Mouse (Mus musculus) forebrain, postnatal 0 days (tissue): ENCODE results near the gene Eif4g3. TPM values are rescaled to one million over a fixed set of nuclear protein-coding genes. Genes with fewer than 3 reads are reported as not detected.
"Not testable (repeated sequence)": the region's sequence is repeated elsewhere in the genome, so short reads cannot be mapped to it uniquely, and the experiment has no call there.

Experiments
- ATAC-seq: fragments of 200-750 bp; cut with Nextera tagmentation; 2 replicates; pipeline ENCODE4 v1.8.0; 2017; ENCODE audit warnings: mild to moderate bottlenecking, moderate library complexity
- DNase-seq: peaks from one replicate; pipeline ENCODE4 v3.0.0-alpha.2; 2015
- H3K27ac ChIP-seq: fragments of 300-500 bp; sonication (generic); 2 replicates; pipeline ENCODE4 v1.5.1; 2014; ENCODE audit warnings: low read depth, mild to moderate bottlenecking, antibody characterized with exemption, low read length, moderate library complexity, mixed read lengths
- H3K27me3 ChIP-seq: fragments of 300-500 bp; sonication (generic); 2 replicates; pipeline ENCODE4 v1.6.1; 2014; ENCODE audit warnings: mild to moderate bottlenecking, low read length, mixed read lengths; ENCODE audit not compliant: insufficient read depth
- H3K36me3 ChIP-seq: fragments of 300-500 bp; sonication (generic); 2 replicates; pipeline ENCODE4 v1.6.1; 2014; ENCODE audit warnings: mild to moderate bottlenecking, moderate library complexity; ENCODE audit not compliant: insufficient read depth
- H3K4me1 ChIP-seq: fragments of 300-500 bp; sonication (generic); 2 replicates; pipeline ENCODE4 v1.6.1; 2014; ENCODE audit warnings: antibody characterized with exemption; ENCODE audit not compliant: insufficient read depth
- H3K4me2 ChIP-seq: fragments of 300-500 bp; sonication (generic); 2 replicates; pipeline ENCODE4 v1.6.1; 2014; ENCODE audit warnings: low read depth, mild to moderate bottlenecking, moderate library complexity
- H3K4me3 ChIP-seq: fragments of 300-500 bp; sonication (generic); 2 replicates; pipeline ENCODE4 v1.5.1; 2014; ENCODE audit warnings: low read depth, low read length, mixed read lengths
- H3K9ac ChIP-seq: fragments of 300-500 bp; sonication (generic); 2 replicates; pipeline ENCODE4 v1.6.1; 2014; ENCODE audit warnings: mild to moderate bottlenecking
- H3K9me3 ChIP-seq: fragments of 300-500 bp; sonication (generic); 2 replicates; pipeline ENCODE4 v1.6.1; 2016; ENCODE audit warnings: low read length
- CTCF ChIP-seq: sonication (generic); IDR thresholded peaks from 2 replicates; pipeline ENCODE4 v1.5.1; 2016; ENCODE audit warnings: antibody characterized with exemption, control low read depth, low read depth
- WGBS: fragments of 180-500 bp; shearing (Covaris S2); extraction: QIAGEN DNeasy Blood & Tissue Kit; methylation state at CpG from one replicate; pipeline ENCODE4 v1.1.7; 2014; 5-methylcytosine and 5-hydroxymethylcytosine counted together
- polyA plus RNA-seq: library from polyadenylated mRNA; unstranded; fragments of >200 nt; fragmentation: Nextera tagmentation; extraction: Ambion mirVana; gene quantifications from 2 replicates; pipeline ENCODE4 v1.2.1, GENCODE M21; 2015
- total RNA-seq: library from RNA; depleted of rRNA; stranded (reverse); fragments of >200 nt; gene quantifications from 2 replicates; pipeline ENCODE4 v1.2.3, GENCODE M21; 2014

The Eif4g3 gene
- total and polyA plus RNA-seq, 2 experiments from 2014 or later, result 38.4 to 67.0 TPM

DNA sequence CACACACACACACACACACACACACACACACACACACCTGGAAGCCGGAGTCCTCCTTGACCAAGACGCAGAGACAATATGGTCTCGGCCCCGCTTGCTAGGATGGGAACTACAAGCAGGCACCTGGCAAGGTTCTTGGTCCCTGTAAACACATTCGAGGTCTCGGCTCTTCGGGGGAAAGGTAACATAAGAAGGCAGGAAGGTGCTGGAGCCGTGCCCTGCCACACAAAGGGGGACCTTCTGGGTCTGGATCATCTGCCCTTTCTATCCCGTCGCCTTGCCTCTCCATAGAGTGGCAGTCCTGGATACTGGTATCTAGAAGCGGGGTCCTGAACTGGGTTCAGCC lies 28.3 kb upstream of the Eif4g3 start:
- no peaks in the 10 kb centered on the region for H3K27me3 ChIP-seq
- no peak for ATAC-seq
- H3K9me3 ChIP-seq, result 0 out of 2 replicates have a peak, but pooled peaks cover under 1% of the 10 kb centered on the region
- no peak overlapping the region for H3K4me3 ChIP-seq
- DNase-seq, result no peak
- no peaks in the 10 kb centered on the region for H3K4me1 ChIP-seq
- peaks cover 25% of the 10 kb centered on the region for H3K36me3 ChIP-seq
- H3K4me2 ChIP-seq, result no peak overlapping the region
- no peak overlapping the region for H3K9ac ChIP-seq
- no peak overlapping the region for H3K27ac ChIP-seq
- WGBS, result 92% methylated on average over 11 of the region's 11 CpGs
- TF ChIP-seq CTCF, result no peak

GRCm38 (mm10) chr4:137968203-137968602 lies 24.6 kb upstream of the Eif4g3 start:
- no peak overlapping the region for H3K27ac ChIP-seq
- 10% methylated on average over 9 of the region's 9 CpGs for WGBS
- TF ChIP-seq CTCF, result peak; percentile 100
- DNase-seq, result peak; percentile 90
- H3K36me3 ChIP-seq, result 0 out of 2 replicates have a peak, but pooled peaks cover 3% of the 10 kb centered on the region
- no peak overlapping the region for H3K9ac ChIP-seq
- peak; percentile 53 for ATAC-seq
- no peaks in the 10 kb centered on the region for H3K27me3 ChIP-seq
- no peaks in the 10 kb centered on the region for H3K9me3 ChIP-seq
- no peaks in the 10 kb centered on the region for H3K4me1 ChIP-seq
- no peak overlapping the region for H3K4me2 ChIP-seq
- H3K4me3 ChIP-seq, result no peak overlapping the region

- H3K27ac ChIP-seq, H3K4me3 ChIP-seq, H3K36me3 ChIP-seq, H3K9ac ChIP-seq, H3K27me3 ChIP-seq, H3K4me1 ChIP-seq, H3K4me2 ChIP-seq, DNase-seq, H3K9me3 ChIP-seq: not testable (repeated sequence)
- ATAC-seq, result peak; percentile 71
- no CpG with 5 or more reads among the region's 11 CpGs for WGBS
These were observed 22.1 kb upstream of the Eif4g3 start for GRCm38 (mm10) chr4:137970623-137971199.

GRCm38 (mm10) chr4:137974856-137975432 lies 17.9 kb upstream of the Eif4g3 start:
- WGBS, result no CpG with 5 or more reads among the region's 11 CpGs
- not testable (repeated sequence) for H3K4me2 ChIP-seq, H3K9ac ChIP-seq, DNase-seq, H3K27ac ChIP-seq, H3K4me3 ChIP-seq, H3K36me3 ChIP-seq, H3K4me1 ChIP-seq, H3K9me3 ChIP-seq, H3K27me3 ChIP-seq
- peak; percentile 53 for ATAC-seq

DNA sequence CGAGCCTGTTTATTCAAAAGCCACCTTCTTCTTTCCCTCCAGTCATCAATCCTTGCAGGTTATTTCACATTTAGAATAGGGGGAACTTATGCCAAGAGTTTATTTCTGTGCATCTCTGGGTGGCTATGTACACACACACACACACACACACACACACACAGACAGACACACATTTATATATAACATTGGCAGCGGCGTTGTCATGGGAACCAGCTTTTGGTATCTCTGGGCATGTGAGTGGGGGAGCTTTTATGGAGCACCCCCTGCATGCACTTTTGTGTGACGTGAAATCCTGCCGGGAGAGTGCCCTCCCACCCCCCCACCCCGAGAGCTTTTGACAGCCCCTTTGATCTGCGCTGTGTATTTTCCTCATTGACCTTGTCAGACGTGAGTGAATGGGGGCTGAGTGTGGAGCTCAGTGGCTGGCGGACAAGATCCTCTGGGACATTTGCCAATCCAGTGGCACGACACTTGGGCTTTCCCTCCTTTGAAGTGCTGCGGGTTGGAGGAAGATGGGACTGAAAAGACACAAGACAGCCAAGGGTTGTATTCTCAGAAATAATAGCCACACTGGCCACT lies 13.7 kb upstream of the Eif4g3 start:
- H3K4me3 ChIP-seq, H3K27ac ChIP-seq, H3K4me1 ChIP-seq, H3K4me2 ChIP-seq, H3K27me3 ChIP-seq, DNase-seq, H3K9ac ChIP-seq, H3K9me3 ChIP-seq, H3K36me3 ChIP-seq: not testable (repeated sequence)
- no CpG with 5 or more reads among the region's 11 CpGs for WGBS
- ATAC-seq, result peak; percentile 66

DNA sequence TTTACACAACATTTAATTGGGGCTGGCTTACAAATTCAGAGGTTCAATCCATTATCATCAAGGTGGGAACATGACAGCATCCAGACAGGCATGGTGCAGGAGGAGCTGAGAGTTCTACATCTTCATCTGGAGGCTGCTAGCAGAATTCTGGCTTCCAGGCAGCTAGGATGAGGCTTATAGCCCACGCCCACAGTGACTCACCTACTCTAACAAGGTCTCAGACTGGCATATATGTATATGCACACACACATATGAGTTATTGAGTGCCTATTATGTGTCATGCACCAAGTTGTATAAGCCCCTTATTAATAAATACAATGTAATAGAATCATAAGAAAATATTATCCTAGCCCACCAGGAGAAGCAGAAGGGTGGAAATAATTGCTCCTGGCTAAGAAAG lies 10.0 kb upstream of the Eif4g3 start:
- no peaks in the 10 kb centered on the region for H3K4me1 ChIP-seq
- no peaks in the 10 kb centered on the region for H3K27me3 ChIP-seq

DNA sequence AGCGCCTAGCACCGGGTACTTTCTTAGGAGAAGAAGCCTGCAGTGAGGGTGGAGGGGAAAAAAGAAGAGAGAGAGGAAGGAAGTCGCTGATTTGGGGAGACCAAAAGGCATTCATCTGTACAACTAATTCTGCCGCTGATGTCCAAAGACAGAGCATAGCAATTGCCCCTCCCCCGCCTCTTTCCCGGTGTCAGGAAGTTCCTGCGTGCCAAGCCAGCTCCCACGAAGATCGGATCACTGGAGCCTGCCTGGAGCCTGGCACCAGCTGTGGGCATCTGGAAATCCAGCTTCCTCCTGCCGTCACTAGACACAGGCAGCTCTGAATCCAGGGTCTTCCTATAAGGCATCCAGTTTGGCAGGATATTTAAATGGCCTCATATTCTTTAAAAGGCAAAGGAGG lies 8.6 kb upstream of the Eif4g3 start:
- no peak overlapping the region for H3K4me2 ChIP-seq
- ATAC-seq (no peak), DNase-seq (no peak)
- H3K9ac ChIP-seq, result no peak overlapping the region
- no peaks in the 10 kb centered on the region for H3K27me3 ChIP-seq
- no peaks in the 10 kb centered on the region for H3K36me3 ChIP-seq
- no peak overlapping the region for H3K4me3 ChIP-seq
- no peaks in the 10 kb centered on the region for H3K4me1 ChIP-seq
- H3K27ac ChIP-seq, result no peak overlapping the region
- TF ChIP-seq CTCF, result no peak
- 42% methylated on average over 10 of the region's 10 CpGs for WGBS
- H3K9me3 ChIP-seq, result no peaks in the 10 kb centered on the region

More for the DNA sequence above, 10.0 kb upstream of the Eif4g3 start:
- 64% methylated on average over 1 of the region's 1 CpGs for WGBS
- no peak overlapping the region for H3K27ac ChIP-seq
- no peak overlapping the region for H3K9ac ChIP-seq
- H3K4me2 ChIP-seq, result no peak overlapping the region
- ATAC-seq, result no peak
- H3K4me3 ChIP-seq, result no peak overlapping the region
- H3K36me3 ChIP-seq, result no peaks in the 10 kb centered on the region
- H3K9me3 ChIP-seq, result no peaks in the 10 kb centered on the region
- DNase-seq, result no peak
- TF ChIP-seq CTCF, result no peak
